Mouse (Mus musculus) heart, postnatal 10 days (tissue): Measurements from ENCODE around the gene Mecr. TPM values are rescaled to one million over a fixed set of nuclear protein-coding genes. Genes with fewer than 3 reads are reported as not detected.

Experiments used
- total RNA-seq, 2 experiments: library from RNA; stranded (reverse); gene quantifications; 2 replicates each; pipeline ENCODE4 v1.2.3; 2021

The Mecr gene
- total RNA-seq, 2 experiments from 2014 or later = 31.7 to 33.2 TPM

Other genes with a start within 250 kb of the Mecr start
- 1 to 10 TPM; 2.0 to 3.0 TPM for gene Ptpru, start 5.2 kb upstream of the Mecr start, total RNA-seq
- gene Srsf4, start 30.1 kb downstream of the Mecr start, total RNA-seq = 10 to 100 TPM; 53.6 to 53.7 TPM
- gene Tmem200b, start 78.3 kb downstream of the Mecr start, total RNA-seq = 10 to 100 TPM; 11.3 to 14.4 TPM
- gene Gm10300, start 231.2 kb downstream of the Mecr start, total RNA-seq = under 1 TPM in 1 of 2 experiments, not detected in 1; 0.10 TPM
- 100 to 1,000 TPM in 1 of 2 experiments, 10 to 100 TPM in 1; 86.0 to 131 TPM for gene Epb41, start 231.9 kb downstream of the Mecr start, total RNA-seq